Mouse (Mus musculus) limb, embryonic 14.5 days (tissue): ENCODE measurements at regions not wholly inside any gene's neighbourhood (a gene's known extent, or its start where the extent isn't known, plus 50 kb on each side); places are given as distances from the start of the nearest gene placed in this dataset.

Experiments
- ATAC-seq: fragments of 200-750 bp; cut with Nextera tagmentation; 2 replicates; pipeline ENCODE4 v1.8.0; 2017; ENCODE audit warnings: low read depth, moderate number of reproducible peaks, moderate TSS enrichment; ENCODE audit not compliant: low FRiP score
- DNase-seq: peaks from one replicate; pipeline ENCODE4 v3.0.0-alpha.2; 2015; ENCODE audit warnings: low spot score
- H3K27ac ChIP-seq: fragments of 300-500 bp; sonication (generic); replicated peaks from 2 replicates; pipeline ENCODE4 v1.5.1; 2014; ENCODE audit warnings: low read depth, mild to moderate bottlenecking, low read length, moderate library complexity, mixed read lengths
- H3K27me3 ChIP-seq: fragments of 300-500 bp; sonication (generic); 2 replicates; pipeline ENCODE4 v1.6.1; 2014; ENCODE audit warnings: low read length, mixed read lengths; ENCODE audit not compliant: control insufficient read depth, insufficient read depth
- H3K36me3 ChIP-seq: fragments of 300-500 bp; sonication (generic); 2 replicates; pipeline ENCODE4 v1.6.1; 2014; ENCODE audit warnings: mild to moderate bottlenecking, low read length, moderate library complexity, mixed read lengths; ENCODE audit not compliant: control insufficient read depth, insufficient read depth
- H3K4me1 ChIP-seq: fragments of 300-500 bp; sonication (generic); 2 replicates; pipeline ENCODE4 v1.6.1; 2014; ENCODE audit warnings: antibody characterized with exemption, low read length, mixed read lengths; ENCODE audit not compliant: control insufficient read depth, insufficient read depth
- H3K4me2 ChIP-seq: fragments of 300-500 bp; sonication (generic); replicated peaks from 2 replicates; pipeline ENCODE4 v1.6.1; 2014; ENCODE audit warnings: low read depth, mild to moderate bottlenecking, low read length, moderate library complexity; ENCODE audit not compliant: severe bottlenecking
- H3K4me3 ChIP-seq: fragments of 300-500 bp; sonication (generic); replicated peaks from 2 replicates; pipeline ENCODE4 v1.5.1; 2014; ENCODE audit warnings: low read length
- H3K9ac ChIP-seq: fragments of 300-500 bp; sonication (generic); 2 replicates; pipeline ENCODE4 v1.6.1; 2014; ENCODE audit warnings: mild to moderate bottlenecking, low read depth, low read length, moderate library complexity; ENCODE audit not compliant: severe bottlenecking
- H3K9me3 ChIP-seq: fragments of 300-500 bp; sonication (generic); 2 replicates; pipeline ENCODE4 v1.6.1; 2016; ENCODE audit warnings: low read length; ENCODE audit not compliant: control insufficient read depth
- POLR2A ChIP-seq: fragments of 200-500 bp; IDR thresholded peaks from 2 replicates; pipeline ENCODE4 v1.8.0; 2012; ENCODE audit warnings: inconsistent platforms, mild to moderate bottlenecking, moderate library complexity, borderline replicate concordance; ENCODE audit not compliant: insufficient read depth, insufficient read length; ENCODE audit errors: extremely low read depth
- WGBS: fragments of 180-500 bp; shearing (Covaris S2); extraction: QIAGEN DNeasy Blood & Tissue Kit; methylation state at CpG from one replicate; pipeline ENCODE4 v1.1.7; 2014; 5-methylcytosine and 5-hydroxymethylcytosine counted together

- DNase-seq (no peak), ATAC-seq (no peak)
- Histone ChIP-seq H3K27ac (no peak overlapping the region), H3K36me3 (no peaks in the 10 kb centered on the region), H3K9ac (no peak overlapping the region), H3K4me2 (no peak overlapping the region), H3K9me3 (no peaks in the 10 kb centered on the region), H3K4me3 (no peak overlapping the region), H3K4me1 (no peaks in the 10 kb centered on the region), H3K27me3 (no peaks in the 10 kb centered on the region)
- WGBS: 16% methylated on average over 1 of the region's 1 CpGs
- no peak for TF ChIP-seq POLR2A
Measured at GRCm38 (mm10) chr9:91083791-91084190, 278.4 kb upstream of the Zic4 start.

GRCm38 (mm10) chr9:91085923-91086322, 276.3 kb upstream of the Zic4 start:
- no peak for DNase-seq
- H3K27ac ChIP-seq: no peak overlapping the region
- H3K9me3 ChIP-seq: no peaks in the 10 kb centered on the region
- no peak for ATAC-seq
- no peaks in the 10 kb centered on the region for H3K36me3 ChIP-seq
- no peaks in the 10 kb centered on the region for H3K4me1 ChIP-seq
- no peak for TF ChIP-seq POLR2A
- no peak overlapping the region for H3K4me3 ChIP-seq
- no peaks in the 10 kb centered on the region for H3K27me3 ChIP-seq
- H3K4me2 ChIP-seq: no peak overlapping the region
- WGBS: 87% methylated on average over 3 of the region's 3 CpGs
- H3K9ac ChIP-seq: no peak overlapping the region

- Histone ChIP-seq H3K27me3 (no peaks in the 10 kb centered on the region), H3K36me3 (no peaks in the 10 kb centered on the region), H3K9ac (no peak overlapping the region), H3K9me3 (no peaks in the 10 kb centered on the region), H3K27ac (no peak overlapping the region), H3K4me3 (no peak overlapping the region), H3K4me1 (no peaks in the 10 kb centered on the region), H3K4me2 (no peak overlapping the region)
- no peak for ATAC-seq
- 51% methylated on average over 2 of the region's 2 CpGs for WGBS
- no peak for DNase-seq
- TF ChIP-seq POLR2A: no peak
Measured at GRCm38 (mm10) chr9:91089348-91089747, 272.9 kb upstream of the Zic4 start.

GRCm38 (mm10) chr9:91091421-91092050, 270.7 kb upstream of the Zic4 start:
- WGBS: 88% methylated on average over 1 of the region's 1 CpGs
- Histone ChIP-seq H3K9me3 (no peaks in the 10 kb centered on the region), H3K27me3 (no peaks in the 10 kb centered on the region)

GRCm38 (mm10) chr9:91101614-91102407, 260.4 kb upstream of the Zic4 start:
- 45% methylated on average over 1 of the region's 1 CpGs for WGBS
- H3K4me2 ChIP-seq: no peak overlapping the region

More at GRCm38 (mm10) chr9:91091421-91092050, 270.7 kb upstream of the Zic4 start:
- H3K4me1 ChIP-seq: no peaks in the 10 kb centered on the region
- DNase-seq: no peak
- H3K4me3 ChIP-seq: no peak overlapping the region
- H3K4me2 ChIP-seq: no peak overlapping the region
- no peak for TF ChIP-seq POLR2A
- no peak overlapping the region for H3K9ac ChIP-seq
- ATAC-seq: no peak
- no peak overlapping the region for H3K27ac ChIP-seq
- no peaks in the 10 kb centered on the region for H3K36me3 ChIP-seq

More at GRCm38 (mm10) chr9:91101614-91102407, 260.4 kb upstream of the Zic4 start:
- Histone ChIP-seq H3K36me3 (no peaks in the 10 kb centered on the region), H3K27ac (no peak overlapping the region), H3K4me3 (no peak overlapping the region), H3K27me3 (no peaks in the 10 kb centered on the region), H3K9ac (no peak overlapping the region), H3K9me3 (no peaks in the 10 kb centered on the region), H3K4me1 (no peaks in the 10 kb centered on the region)
- TF ChIP-seq POLR2A: no peak
- DNase-seq (no peak), ATAC-seq (no peak)
